Mouse (Mus musculus) inflammation-experienced regulatory T-cells, adult 6 months (primary cell): ENCODE data around the gene Eif2ak4. TPM values are rescaled to one million over a fixed set of nuclear protein-coding genes. Genes with fewer than 3 reads are reported as not detected.

ENCODE experiments used
- ATAC-seq: one replicate; pipeline ENCODE4 v1.8.0; 2017
- polyA plus RNA-seq, 3 experiments: library from polyadenylated mRNA; unstranded; fragments of 100-300 nt; shearing (Covaris generic); gene quantifications; one replicate each; pipeline ENCODE4 v1.2.1; 2017

Gene Eif2ak4
- 1 to 10 TPM; 2.9 to 4.8 (median 3.6) TPM for polyA plus RNA-seq

DNA sequence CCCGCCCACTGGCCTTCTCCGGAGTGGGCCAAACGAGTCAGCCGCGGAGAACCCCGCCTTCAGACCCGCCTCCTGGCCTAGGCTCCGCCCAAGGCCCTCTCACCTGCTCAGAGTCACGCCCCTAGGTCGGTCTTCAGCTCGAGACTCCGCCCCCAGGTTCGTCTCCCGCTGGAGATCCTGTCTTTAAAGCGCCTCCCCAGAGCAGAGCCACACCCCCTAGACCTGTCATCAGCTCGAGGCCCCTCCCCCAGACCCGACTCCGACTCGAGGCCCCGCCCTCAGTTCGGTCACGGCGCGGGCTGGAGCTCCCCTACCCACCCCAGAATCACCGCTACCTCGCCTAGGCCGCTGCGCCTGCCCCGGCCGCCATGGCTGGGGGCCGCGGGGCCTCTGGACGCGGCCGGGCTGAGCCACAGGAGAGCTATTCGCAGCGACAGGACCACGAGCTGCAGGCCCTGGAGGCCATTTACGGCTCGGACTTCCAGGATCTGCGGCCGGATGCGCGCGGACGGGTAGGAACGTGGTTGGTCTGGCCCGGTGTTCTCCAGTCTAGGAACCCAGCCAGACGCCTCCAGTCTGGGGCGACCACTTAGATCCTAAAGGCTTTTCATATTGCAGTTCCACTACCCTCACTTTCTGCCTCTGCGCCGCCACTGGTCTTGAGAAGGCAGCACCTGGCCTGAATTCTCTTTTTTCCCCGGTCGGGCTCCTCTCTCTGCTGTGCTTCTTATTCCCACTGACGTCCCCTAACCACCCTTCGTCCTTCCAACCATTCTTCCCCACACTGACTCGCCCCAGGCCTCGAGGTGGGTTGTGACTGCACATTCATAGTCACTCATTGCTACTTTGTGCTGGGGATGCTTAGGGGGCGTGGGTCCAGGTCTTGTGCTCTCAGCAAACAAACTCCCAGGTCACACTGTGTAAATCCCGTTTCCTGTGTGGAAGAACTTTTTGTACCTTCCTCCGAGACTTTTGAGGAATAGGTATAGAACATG, at the start of gene Eif2ak4:
Eif2ak4 (plus strand) TSS at position 278 of the 995 bp plus-strand sequence.
- peak; percentile 98 for ATAC-seq

DNA sequence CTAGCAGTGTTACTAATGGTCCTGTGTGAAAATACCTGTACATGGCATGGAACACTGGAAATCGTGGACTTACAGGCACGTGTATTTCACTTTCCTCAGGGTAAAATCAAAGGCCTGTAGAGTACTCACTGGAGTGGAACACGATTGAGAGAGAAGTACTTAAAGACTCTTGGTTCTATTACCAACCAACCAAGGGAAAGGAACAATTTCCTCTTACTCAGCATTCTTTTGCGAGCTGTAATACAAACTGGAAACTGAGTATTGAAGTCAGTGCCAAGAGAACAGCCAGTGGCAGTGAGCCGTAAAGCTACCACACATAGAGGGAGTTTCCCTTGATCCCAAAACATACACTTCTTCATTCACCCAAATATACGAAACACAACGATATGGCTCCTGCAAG, 47.1 kb upstream of the Eif2ak4 start:
- ATAC-seq = no peak

DNA sequence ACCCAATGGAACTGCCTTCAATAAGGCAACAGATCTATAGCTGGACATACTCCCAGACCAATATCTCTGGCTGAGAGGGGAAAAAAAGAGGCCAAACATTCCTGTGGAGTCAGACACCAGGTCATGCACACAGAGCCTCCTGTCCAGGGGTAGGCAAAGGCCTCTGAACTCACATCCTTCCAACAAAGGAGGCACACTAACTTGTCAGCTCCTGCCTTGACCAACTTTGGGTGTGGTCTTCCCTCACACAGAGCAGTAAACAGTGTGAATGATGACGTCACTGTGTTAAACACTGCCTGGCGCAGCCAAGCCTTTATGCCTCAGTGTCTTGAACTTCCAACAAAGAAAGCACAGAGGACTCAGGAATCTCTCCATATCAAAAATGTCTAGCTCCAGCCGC, 44.5 kb upstream of the Eif2ak4 start:
- no peak for ATAC-seq

DNA sequence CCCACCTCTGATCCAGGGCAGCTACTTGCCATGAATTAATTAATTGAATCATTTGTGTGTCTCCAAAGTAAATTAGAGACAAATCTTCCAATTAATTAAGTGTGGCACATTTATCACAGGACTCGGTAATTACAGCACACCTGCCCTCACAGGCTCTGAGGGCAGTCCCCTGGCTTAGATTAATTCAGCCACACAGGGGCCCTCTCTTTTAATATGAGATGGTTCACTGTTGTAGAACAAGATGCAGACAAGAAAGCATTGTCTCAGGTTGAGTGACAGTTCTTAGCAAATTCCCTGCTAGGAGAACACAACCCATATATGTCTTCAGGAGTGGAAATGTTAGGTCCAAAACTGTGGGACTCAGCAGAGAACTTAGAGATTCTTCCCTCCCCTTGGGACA, 42.9 kb upstream of the Eif2ak4 start:
- ATAC-seq = no peak

DNA sequence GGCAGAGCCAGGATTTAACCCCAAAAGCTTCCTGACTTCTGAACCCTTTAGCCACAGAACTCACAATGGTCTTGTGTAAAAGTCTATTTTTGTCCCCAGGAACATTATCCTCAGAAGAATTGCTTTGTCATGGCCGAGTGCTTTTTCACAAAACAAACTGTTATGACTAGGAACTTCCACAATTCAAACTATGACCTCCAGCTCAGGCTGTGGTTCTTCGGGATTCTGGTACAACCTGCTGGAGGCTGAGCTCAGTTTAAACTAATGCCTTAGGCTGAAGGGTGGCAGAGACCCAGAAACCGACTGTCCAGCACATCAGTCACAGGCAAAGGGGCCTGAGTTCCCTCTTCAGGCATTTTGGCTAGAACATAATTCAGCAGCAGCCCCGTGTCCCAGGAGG, 34.9 kb upstream of the Eif2ak4 start:
- ATAC-seq = no peak

DNA sequence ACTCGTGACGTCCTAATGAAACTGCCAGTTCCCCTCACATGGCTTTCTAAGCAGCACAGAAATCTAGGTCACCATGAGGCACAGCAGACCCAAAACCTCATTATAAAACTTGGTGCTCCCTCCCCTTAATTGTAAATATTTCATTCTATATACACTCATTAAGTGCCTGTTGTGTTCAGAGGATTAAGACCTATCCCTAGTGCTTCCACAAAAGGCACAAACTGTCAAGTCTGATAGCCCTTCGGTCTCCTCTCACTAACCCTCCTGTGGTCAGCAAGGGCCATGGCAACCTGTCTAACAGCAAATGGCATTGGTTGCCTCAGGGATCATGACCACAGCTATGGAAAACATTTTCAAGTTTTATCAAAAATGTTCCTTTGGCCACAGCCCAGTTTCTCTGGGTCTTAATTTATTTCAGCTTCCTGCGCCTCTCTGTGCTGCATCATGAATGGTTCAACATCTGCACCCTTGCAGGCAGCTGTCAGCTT, 34.5 kb upstream of the Eif2ak4 start:
- ATAC-seq = no peak

DNA sequence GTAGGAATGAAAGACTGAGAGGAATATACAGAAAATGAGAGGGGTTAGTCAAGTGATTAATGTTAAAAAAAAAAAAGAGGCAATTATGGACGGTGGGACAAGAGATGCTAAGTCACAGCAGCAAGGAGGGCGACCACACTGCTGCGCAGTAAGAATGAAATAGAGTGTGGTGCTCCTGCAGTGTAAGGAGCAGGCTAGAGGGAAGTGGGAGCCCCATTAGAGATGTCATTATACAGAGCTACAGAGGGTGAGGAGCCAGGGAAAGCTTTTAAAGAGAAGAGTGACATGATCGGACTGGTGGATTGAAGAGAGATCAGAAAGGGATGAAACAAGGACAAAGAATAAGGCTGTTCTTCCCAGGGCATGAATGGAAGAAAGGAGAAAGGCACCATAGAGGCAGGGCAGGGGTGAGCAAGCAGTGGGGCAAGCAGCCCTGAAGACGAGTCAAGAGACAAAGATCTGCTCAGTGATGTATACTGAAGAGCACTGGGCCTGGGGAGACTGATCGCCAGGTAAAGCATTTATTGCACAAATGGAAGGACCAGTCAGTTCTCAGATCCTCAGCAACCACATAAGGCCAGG, 33.2 kb upstream of the Eif2ak4 start:
- ATAC-seq = no peak

DNA sequence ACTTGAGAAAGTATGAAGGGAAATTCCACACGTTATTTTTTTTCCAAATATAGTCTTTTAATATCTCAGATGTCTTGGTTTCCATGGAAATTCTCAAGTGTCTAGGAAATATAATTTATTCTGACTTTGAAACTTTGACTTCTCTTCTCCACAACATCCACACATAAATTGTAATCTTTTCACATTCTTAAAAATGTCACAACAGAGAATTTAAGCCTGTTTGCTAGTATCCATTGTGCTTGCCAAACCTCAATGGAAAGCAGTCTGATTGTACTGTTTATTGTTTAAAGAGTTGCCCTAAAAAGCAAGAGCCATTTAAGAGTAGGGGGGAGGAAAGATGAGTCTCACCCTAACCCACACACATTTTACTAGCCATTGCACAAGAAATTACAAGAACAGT, 16.6 kb upstream of the Eif2ak4 start:
- no peak for ATAC-seq

GRCm38 (mm10) chr2:118372561-118372900, 15.9 kb upstream of the Eif2ak4 start:
- no peak for ATAC-seq

DNA sequence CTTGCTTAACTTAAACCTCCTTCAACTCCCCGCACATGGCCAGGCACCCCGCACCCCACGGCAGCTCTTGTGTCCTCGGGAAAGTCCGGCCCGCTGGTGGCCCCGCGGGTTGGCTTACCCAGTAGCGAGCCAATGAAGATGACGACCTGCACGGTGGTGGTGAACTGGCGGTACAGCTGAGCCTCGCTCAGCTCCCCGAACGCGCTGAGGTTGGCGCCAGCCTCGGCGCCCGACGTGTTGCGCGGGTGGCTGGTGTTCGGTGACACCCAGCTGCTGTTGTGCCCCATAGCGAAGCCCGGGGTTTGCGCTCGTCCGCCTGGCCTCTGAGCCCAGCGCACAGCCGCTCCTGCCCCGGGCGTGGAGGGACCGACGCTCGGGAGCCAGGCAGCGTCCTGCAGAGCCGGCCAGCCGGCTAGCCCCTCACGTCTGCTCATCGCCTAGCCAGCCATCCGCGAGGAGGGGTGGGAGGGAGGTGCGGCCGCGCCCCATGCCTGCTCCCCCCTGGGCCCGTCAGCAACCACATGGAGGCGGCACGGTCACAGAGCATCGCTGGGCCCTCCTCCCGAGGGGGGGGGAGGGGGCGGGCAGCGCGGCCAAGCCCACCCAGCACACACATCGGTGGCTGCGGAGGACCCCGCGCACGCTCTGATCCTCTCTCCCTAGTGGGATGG, 15.4 kb upstream of the Eif2ak4 start, which contains the start of gene Gpr176:
Gpr176 (minus strand) TSS at position 519 of the 671 bp plus-strand sequence.
- peak; percentile 30 for ATAC-seq

DNA sequence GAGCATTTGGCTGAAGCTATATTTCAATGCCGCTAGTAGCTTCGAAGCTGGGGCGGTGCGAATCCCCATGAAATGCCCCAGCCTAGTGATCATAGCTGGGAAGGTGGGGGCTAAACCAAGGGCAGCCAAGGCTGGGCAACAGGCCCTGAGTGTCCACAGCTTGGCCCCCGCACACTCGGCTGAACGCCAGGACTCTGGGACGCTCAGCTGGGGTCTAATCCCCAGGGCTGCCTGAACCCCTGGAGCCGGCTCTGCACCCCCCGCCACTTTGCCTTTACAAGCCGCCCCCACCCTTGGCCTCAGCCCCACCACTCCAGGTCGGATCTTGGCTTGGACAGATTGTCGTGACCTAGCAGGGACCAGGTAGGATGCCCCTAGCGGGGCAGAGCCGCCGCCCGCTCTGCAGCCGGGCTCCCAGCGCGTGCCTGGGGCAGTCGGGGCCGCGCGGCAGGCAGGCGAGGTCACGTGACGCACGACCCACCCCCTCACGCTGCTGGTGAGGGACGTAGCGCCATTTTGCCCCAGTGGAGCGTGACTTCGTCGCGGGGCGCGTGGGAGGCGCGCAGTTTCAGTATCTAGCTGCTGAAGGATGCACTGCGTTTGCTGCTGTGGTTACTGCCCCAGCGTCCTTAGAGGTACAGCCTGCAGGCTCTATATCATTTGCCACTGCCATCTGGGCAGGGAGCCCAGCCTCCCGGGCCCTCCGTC, 14.7 kb upstream of the Eif2ak4 start:
- ATAC-seq = peak; percentile 91

- ATAC-seq = no peak
Measured at GRCm38 (mm10) chr2:118375522-118375921, 12.9 kb upstream of the Eif2ak4 start.

DNA sequence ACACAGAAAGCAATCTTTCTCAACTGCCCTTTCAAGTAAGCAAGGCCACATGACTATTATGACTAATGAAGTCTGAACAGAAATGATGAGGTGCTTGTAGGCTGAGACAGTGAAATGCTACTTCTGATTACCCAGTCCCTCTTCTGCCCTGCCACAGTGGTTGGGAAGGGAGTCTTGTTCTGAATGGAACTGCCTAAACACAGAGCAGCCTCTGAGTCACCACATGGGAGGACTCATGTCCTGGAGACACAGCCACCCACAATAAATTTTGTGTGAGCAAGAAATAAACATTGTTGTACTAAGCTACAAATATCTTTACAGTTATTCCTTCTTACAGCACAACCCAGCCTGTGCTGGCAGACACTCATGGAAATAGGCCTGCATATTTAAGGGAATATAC, 12.5 kb upstream of the Eif2ak4 start:
- ATAC-seq = no peak

DNA sequence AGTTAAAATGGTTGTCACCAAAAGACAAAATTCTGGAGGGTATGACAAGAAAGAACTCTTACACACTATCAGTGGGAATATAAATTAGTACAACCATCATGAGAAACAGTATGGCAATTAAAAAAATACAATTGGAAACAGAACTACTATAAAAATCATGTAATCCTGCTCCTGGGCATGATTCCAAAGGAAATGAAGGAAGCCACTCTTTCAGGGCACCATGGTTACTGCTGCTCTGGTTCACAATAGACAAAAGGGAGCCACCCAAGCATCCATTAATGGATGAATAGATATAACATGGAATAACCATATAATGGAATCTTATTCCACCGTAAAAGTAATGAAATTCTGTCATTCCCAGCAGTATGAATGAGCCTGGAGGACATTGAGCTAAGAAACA, 8.7 kb upstream of the Eif2ak4 start:
- no peak for ATAC-seq

DNA sequence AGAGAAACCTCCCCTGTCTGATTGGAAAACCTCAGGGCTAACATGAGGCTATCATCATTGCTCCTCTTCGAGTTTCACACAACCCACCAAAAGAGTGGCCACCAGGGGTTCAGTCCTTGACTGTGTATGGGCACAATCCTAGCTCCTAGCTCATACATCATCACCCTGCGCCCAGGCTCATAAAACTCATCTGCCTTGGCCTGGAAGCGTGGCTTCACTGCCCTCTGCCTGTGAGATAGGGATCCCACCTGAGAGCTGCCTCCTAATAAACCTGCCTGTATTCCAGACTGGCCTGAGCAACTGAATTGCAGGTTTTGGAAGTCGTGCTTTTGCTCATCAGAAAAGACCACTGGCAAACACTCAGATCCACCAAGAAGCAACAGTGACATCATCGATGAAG, 5.0 kb upstream of the Eif2ak4 start:
- no peak for ATAC-seq

DNA sequence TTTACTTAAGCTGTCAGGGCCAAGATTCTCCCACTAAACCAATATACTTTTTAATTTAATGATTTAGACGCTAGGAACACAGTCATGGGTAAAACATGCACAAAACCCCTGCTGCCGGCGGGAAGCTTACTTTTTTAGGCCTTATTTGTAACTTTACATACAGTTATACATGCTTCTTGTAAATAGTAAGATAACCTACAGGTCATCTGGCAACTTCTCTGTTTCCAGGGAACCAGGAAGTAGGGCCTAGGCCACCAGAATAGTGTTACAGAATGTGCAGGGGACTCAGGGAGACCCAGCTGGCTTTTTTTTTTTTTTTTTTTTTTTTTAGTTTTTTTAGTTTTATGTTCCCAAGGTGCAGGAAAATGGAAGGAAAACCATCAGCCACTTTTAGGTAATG, 1.2 kb downstream of the Eif2ak4 start:
- ATAC-seq = no peak

DNA sequence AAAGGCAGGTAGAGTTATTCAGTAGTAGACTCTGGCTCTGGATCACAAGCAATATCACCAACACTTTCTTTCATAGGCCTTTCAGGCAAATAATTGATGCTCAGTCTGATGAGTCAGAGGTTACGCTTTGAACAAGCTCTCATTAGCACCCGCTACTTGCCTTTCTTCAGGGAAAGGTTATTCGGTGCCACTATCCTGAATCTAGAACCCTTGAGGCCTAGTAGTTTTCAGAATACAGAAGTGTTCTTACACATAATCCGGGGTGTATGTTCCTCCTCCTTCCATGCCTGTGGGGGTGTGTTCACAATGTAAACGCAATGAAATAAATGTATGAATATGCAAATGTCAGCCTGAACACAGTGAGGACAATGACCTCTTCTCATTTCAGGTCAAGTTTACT, 1.7 kb downstream of the Eif2ak4 start:
- no peak for ATAC-seq

DNA sequence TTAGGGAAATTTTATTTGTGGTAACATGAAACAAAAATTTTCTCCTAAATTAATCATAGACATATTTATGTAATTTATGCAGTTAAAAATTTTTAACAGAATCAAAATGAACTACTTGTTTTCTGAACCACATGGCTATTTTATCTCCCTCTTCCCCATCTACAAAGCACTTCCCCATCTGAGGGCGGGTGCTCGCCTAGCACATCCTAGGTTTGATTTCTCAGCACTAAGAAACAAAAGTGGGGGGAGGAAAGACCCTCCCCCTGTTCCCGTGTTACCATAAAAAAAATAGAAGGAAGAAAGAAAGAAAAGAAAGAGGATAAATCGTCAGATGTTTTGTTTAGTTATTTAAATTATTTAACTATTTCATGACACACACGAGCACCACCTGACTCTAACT, 2.8 kb downstream of the Eif2ak4 start:
- ATAC-seq = no peak

DNA sequence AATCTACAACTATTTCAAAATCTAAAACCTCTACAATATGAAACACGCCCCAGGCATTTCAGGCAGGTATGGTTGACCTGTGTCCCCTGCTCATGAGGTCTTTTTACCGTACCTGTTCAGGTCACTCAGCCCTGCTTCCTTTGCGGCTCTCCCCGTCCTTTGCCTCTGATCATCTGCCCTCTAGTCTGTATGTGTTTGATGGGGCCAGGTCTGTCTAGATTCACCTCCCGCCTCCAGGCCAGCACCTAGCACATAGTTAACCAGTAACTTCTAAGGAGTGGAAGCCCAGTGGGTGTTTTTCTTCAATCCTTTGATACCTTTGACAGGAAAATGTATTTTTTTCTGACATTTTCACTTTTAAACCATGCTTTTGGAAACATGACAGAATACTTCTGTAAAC, 11.3 kb downstream of the Eif2ak4 start:
- ATAC-seq = no peak

DNA sequence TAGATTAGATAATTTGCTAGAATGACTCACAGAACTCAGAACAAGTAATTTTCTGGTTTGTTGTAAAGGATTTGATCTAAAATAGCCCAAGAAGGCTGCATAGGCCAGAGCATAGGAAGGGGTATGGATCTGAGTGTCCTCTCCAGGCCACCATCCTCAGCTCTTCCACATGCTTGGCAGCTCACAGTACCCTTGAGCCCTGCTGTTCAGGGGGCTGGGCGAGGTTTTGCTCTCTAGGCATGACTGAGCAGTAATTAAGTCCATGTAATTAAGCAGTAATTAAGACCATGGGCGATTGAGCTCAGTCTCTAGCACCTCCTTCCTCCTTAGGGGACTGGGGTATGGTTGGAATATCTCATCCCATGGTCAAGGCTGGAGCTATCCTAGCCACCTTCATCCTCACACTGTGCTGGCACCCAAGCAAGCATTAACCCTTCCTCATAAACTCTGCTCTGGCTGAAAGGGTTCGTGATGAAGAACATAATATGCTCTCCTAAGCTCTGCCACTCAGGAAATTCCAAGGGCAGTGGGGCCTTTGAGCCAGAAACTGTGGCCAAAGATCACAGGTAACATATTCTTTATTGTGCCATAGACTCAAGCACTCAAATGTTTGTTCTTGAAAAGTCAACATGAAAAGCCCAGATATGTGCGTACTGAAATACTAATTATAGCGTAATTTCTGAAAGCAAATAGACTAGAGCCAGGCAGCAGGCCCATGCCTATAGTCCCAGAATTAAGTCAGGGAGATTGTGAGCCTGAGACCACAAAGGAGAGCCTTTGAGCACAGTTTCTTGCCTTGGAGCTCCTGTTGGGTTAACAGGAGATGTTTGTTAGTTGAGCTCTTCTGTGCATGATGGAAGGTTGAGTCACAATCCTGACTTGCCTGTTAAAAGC, 13.7 kb downstream of the Eif2ak4 start:
- ATAC-seq = no peak

- ATAC-seq = no peak
Measured at GRCm38 (mm10) chr2:118404336-118404735, 15.9 kb downstream of the Eif2ak4 start.

DNA sequence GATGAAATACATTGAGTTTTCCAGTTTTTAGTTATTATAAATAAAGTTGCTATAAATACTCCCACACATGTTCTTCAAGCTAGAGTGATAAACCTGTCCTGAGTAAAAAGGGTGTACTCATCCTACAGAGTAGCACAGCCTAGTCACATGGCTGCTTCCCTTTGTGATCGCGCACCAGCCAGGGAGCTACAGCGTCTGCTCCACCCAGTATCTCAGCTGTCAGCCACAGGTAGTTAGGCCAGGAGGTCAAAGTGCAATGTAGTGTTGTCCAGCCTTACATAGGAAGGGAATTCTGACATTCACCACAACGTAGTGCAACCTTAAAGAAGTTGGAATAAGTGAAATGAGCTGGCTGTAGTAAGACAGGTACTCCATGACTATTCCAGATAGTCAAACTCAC, 17.1 kb downstream of the Eif2ak4 start:
- ATAC-seq = no peak
